Mouse (Mus musculus): ENCODE data around the gene Rwdd3.
A peak's percentile ranks its signal among the peaks of the same experiment; 100 is the strongest.

Rwdd3 gene

DNA sequence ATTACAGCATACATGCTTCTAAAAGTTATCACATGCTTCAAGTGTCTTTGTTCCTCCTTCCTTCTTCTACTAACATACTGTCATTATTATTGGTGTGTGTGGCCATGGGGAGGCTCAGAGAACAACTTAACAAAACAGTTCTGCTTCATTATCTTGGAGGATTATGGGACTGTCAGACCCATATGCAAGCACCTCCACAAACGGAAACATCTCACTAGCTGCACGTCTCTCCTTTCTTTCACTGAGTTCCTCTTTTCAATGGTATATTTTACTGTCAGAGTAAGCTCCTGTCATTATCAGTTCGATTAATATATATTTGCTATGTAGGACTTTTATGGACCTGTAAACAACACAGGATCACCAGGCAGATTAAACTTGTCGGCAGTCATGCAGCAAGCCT, 11.1 kb downstream of the Rwdd3 start:
- no peak for DNase-seq (ENCODE audit: inconsistent ontology term)

GRCm38 (mm10) chr3:121159566-121159965, 11.9 kb downstream of the Rwdd3 start:
- DNase-seq (ENCODE audit: inconsistent ontology term), result no peak

GRCm38 (mm10) chr3:121158901-121159351, 12.6 kb downstream of the Rwdd3 start:
- no peak for DNase-seq (ENCODE audit: inconsistent ontology term)

DNA sequence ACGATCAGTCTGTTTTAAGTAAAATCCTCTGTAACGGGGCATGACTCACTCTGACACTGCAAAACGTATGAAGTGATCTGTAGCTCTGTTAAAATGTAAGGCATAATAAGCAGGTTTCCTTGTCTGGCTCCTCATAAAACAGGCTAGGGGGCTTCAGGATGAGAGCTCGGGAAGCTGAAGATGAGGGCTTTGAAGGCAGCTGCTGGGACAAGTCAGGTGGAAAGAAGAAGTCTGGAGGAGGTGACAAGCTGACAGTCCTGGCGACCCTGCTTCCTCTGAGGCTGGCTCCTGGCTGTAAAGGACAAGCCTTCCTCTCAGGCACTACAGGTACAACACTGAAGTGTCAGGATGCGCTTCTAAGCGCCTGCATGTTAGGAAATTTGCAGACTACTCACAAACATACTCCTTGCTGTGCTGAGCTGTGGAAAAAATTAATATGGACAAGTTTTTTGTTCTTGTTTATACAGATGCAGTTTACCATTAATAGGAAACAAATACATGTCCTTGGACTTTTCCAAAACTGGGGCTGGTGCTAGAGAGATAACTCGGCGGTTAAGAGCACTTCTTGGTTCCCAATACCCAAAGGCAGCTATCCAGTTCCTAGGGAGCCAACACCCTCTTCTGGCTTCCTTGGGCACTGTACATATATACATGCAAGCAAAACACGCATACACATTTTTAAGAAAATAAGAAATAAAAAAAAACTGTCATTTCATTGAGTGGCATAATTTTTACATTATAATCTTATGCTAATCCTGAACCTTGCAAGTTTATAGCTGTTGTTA, 13.8 kb downstream of the Rwdd3 start:
- DNase-seq (ENCODE audit: inconsistent ontology term), result no peak

- no peak for DNase-seq (ENCODE audit: inconsistent ontology term)
Measured at GRCm38 (mm10) chr3:121156451-121157186, 14.9 kb downstream of the Rwdd3 start.

DNA sequence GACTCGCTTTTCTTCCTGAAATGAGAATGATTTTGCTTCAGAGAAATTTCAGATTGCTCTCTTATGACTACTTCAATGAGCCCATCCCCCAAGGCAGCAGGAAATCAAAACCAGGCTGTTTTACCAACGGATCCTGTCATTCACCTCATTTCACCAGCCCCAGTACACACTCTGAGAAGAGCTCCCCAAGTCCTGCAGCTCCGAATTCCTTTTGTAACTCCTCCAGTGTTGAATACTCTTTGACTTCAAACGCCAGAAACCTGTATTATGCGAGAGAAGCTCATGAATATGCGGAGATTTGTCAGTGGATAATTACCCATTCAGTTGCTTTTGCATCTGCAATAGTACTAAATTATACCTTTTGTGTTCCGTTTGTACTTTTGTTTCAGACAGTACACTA, 15.5 kb downstream of the Rwdd3 start:
- DNase-seq (ENCODE audit: inconsistent ontology term), result no peak

GRCm38 (mm10) chr3:121133937-121134336, 37.6 kb downstream of the Rwdd3 start:
- DNase-seq (ENCODE audit: inconsistent ontology term), result no peak

- no peak for DNase-seq (ENCODE audit: inconsistent ontology term)
Measured at GRCm38 (mm10) chr3:121133039-121133438, 38.5 kb downstream of the Rwdd3 start.

DNA sequence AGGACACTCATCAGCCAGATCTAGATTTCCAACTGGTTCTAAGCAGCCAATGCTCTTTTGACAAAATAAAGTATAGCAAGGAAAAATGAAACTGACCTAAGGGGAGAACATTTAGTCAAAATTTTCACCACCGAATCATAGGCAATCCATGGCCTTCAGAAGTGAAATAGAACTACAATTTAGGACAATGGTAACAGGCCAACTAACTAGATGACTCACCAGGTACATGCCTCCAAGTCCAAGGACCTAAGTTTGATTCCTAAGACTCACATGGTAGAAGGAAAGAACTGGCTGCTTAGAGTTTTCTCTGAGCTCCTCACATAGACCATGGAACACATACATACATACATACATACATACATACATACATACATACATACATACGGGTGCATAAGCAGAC, 44.3 kb downstream of the Rwdd3 start:
- DNase-seq (ENCODE audit: inconsistent ontology term), result no peak

DNA sequence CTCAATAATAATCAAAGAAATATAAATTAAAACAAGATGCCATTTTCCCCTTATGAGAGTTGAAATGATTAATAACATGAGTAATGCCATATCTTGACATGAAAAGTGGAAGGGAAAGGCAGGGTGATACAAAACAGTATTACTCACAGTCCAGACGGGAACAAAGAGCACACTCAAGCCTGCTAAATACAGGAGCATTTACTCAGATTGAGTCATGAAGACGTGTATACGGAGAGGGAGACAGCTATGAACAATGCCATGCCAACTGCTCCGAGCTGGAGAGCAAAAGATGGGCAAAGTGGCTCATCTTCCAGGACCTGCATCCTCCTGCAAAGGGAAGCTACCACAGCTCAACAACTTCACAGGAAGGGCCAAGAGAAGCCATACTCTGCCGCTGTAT, 45.0 kb downstream of the Rwdd3 start:
- DNase-seq (ENCODE audit: inconsistent ontology term), result peak; percentile 64

DNA sequence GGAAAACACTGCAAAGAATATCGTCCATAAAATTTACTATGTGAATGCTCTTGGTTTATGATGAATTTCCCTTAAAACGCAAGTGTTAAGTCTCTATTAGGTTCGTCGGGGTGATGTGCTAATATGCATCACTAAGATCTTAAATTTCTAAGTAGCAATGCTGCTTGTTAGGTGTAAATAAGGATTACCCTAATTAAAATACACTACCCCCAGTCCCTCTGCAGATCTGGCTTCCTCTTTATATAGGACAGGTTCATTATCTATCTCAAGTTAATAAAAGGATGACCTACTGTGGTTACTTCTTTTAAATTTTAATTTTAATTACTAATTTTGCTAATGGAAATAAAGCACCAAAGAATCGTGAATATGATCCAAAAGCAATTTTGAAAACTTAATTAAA, 50.4 kb downstream of the Rwdd3 start:
- DNase-seq (ENCODE audit: inconsistent ontology term), result no peak

- peak; percentile 55 for DNase-seq (ENCODE audit: inconsistent ontology term)
Measured at GRCm38 (mm10) chr3:121116590-121116989, 54.9 kb downstream of the Rwdd3 start.

DNA sequence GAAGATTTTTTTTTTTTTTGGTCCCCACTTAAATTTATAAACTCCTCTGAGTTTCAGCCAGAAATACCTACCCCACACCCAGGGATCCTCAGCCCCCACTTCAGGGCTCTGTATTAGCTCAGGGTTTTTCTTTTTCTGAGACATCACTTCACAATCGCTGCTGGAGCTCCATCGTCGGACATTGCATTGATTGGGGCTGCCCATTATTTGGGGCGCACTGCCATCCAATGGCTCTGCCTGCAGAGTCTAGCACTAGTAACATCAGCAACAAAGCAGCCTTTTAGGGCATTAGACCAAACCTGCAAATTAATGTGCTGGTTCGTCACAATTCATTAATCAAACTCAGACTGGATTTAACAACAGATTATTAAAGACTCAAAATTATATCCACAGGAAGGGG, 55.4 kb downstream of the Rwdd3 start:
- no peak for DNase-seq (ENCODE audit: inconsistent ontology term)

- no peak for DNase-seq (ENCODE audit: inconsistent ontology term)
Measured at GRCm38 (mm10) chr3:121111068-121111467, 60.4 kb downstream of the Rwdd3 start.

DNA sequence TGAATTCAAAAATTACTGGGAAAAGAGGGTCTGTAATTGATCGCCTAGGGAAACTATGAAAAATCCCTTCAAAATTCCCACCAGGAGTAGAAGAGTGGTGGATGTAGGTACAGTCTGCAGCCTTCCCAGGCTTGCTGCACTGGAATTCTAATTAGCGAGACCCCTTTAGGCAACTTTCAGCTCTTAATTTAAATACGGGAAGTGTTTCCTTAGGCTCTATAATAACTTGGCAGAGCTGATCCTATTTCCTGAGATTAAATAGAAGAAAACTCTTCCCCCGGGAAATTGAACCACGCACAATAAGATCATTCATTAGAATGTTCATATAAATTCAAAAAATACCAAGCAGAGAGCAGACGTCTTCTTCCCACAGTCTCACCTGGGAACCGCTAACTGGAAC, 61.1 kb downstream of the Rwdd3 start:
- DNase-seq (ENCODE audit: inconsistent ontology term), result no peak

DNA sequence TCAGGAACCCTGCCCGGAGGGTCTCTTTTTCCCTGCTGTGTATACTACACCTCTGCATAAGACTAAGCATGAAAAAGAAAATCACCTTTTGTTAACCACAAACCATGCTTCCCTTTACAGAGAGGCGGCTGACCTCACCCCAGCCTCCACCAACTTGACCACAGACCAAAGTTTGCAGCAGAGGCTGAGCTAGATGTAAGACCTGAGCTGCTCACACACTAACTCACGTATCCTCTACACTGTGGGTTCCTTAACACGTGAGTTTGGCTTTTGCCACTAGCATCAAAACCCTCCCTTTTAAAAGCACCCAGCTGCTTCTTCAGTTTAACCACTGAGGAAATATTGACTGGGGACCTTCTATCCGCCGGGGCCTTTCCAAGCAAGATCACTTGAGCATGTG, 64.0 kb downstream of the Rwdd3 start:
- no peak for DNase-seq (ENCODE audit: inconsistent ontology term)

DNA sequence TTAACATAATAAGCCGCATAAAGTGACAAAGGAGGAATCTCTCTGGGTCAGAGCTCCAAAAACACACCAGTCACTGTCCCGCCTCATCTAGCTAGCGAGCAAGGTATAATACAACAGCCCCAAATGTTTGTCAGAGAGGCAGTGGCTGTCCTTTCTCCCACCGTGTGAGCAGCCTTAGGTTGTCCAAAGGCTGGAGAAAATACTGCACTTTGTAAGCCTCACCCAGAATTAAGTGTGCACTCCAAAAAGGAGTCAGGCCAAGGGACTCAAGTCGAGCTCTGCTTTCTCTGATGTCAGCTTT, 66.1 kb downstream of the Rwdd3 start:
- no peak for DNase-seq (ENCODE audit: inconsistent ontology term)
